Mouse (Mus musculus) testis, adult 2 months (tissue): ENCODE data around the gene Hes5. TPM values are rescaled to one million over a fixed set of nuclear protein-coding genes. Genes with fewer than 3 reads are reported as not detected.

ENCODE experiments used
- H3K27ac ChIP-seq: fragments of 200-500 bp; 2 replicates; pipeline ENCODE4 v1.5.1; 2012; ENCODE audit warnings: low read depth, low read length; ENCODE audit not compliant: control insufficient read depth, insufficient read depth
- H3K27me3 ChIP-seq: fragments of 200-500 bp; 2 replicates; pipeline ENCODE4 v1.6.1; 2012; ENCODE audit warnings: mild to moderate bottlenecking, low read length, moderate library complexity; ENCODE audit not compliant: control insufficient read depth, insufficient read depth
- H3K36me3 ChIP-seq: fragments of 200-500 bp; 2 replicates; pipeline ENCODE4 v1.6.1; 2012; ENCODE audit warnings: mild to moderate bottlenecking, low read length; ENCODE audit not compliant: control insufficient read depth, insufficient read depth
- H3K4me1 ChIP-seq: fragments of 200-500 bp; 2 replicates; pipeline ENCODE4 v1.6.1; 2012; ENCODE audit warnings: low read length; ENCODE audit not compliant: control insufficient read depth, insufficient read depth
- H3K4me3 ChIP-seq: fragments of 200-500 bp; 2 replicates; pipeline ENCODE4 v1.5.1; 2012; ENCODE audit warnings: low read depth, mild to moderate bottlenecking, low read length, moderate library complexity, mixed read lengths; ENCODE audit not compliant: control insufficient read depth
- CTCF ChIP-seq: fragments of 200-500 bp; IDR thresholded peaks from 2 replicates; pipeline ENCODE4 v1.5.1; 2012; ENCODE audit warnings: low read depth, mild to moderate bottlenecking, inconsistent platforms, low read length, moderate library complexity; ENCODE audit not compliant: control insufficient read depth, insufficient read depth, insufficient replicate concordance
- POLR2A ChIP-seq: fragments of 200-500 bp; IDR thresholded peaks from 2 replicates; pipeline ENCODE4 v1.6.1; 2012; ENCODE audit warnings: low read depth, mild to moderate bottlenecking, inconsistent platforms, low read length, moderate library complexity; ENCODE audit not compliant: control insufficient read depth
- polyA plus RNA-seq: library from polyadenylated mRNA; depleted of rRNA; stranded (reverse); fragments of >200 nt; gene quantifications from 2 replicates; pipeline ENCODE4 v1.2.3, GENCODE M21; 2012; rRNA removed

The Hes5 gene
- polyA plus RNA-seq, 1 experiment = 0.57 TPM

GRCm38 (mm10) chr4:155008075-155008474, 47.4 kb downstream of the Hes5 start:
- Histone ChIP-seq H3K27ac (no peak overlapping the region), H3K4me3 (no peak overlapping the region), H3K27me3 (no peaks in the 10 kb centered on the region), H3K36me3 (no peaks in the 10 kb centered on the region), H3K4me1 (no peaks in the 10 kb centered on the region)
- TF ChIP-seq CTCF (no peak), POLR2A (no peak)

DNA sequence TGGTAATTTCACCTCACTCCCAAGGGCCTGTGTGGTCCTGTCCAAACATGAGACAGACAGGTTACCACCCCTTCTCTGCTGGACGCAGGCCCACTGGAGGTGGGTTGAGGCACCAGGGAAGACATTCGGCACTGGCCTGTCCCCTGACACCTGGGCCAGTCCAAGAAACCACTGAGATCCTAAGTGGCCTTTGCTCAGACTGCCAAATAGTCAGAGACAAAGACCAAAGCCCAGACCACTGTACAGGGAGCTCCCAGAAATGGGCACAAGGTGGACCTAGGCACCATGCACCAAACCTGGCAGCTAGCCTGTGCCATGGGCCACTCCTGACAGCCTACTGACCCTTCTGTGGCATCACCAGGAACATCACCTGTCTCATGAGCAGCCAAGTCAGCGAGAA, 48.5 kb downstream of the Hes5 start:
- H3K36me3 ChIP-seq = no peaks in the 10 kb centered on the region
- H3K4me1 ChIP-seq = no peaks in the 10 kb centered on the region
- no peak overlapping the region for H3K27ac ChIP-seq
- no peaks in the 10 kb centered on the region for H3K27me3 ChIP-seq
- H3K4me3 ChIP-seq = no peak overlapping the region
- TF ChIP-seq CTCF (no peak), POLR2A (no peak)

- H3K4me1 ChIP-seq = no peaks in the 10 kb centered on the region
Measured at GRCm38 (mm10) chr4:155010870-155011269, 50.1 kb downstream of the Hes5 start.

DNA sequence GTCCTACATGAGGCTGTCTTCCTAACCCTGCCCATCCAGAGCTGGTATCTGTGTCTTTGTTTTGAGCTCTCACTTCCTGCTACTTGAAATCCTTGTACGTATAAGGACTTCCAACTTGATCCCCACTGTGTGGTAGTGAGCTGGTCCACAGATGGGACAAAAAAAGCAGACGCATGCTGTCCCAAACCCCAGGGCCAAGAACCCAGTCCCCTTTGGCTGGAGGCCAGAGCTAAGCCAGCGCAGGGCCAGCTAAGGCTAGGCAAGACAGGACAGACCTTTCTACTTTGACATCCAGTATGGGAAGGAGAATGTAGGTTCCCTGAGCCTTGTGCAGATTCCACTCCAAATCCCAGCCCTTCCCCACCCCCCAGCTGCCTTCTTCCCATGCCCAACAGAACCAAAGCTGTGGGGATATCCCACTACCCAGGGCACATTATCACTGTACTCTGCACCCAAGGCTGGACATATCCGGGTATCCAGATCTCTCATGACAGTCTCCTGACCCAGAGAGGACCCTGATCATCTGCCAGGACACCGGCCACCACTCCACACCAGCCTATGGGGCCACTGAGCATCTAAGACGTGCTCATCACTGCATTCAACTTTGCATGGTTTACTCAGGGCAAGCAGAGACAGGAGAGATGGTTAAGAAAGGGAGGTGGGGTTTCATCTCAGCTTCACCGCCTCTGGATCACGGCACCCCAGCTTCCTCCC, 50.7 kb downstream of the Hes5 start:
- H3K27me3 ChIP-seq = no peaks in the 10 kb centered on the region
- no peak overlapping the region for H3K27ac ChIP-seq
- H3K36me3 ChIP-seq = no peaks in the 10 kb centered on the region
- no peak overlapping the region for H3K4me3 ChIP-seq
- no peaks in the 10 kb centered on the region for H3K4me1 ChIP-seq
- TF ChIP-seq CTCF = no peak

More at GRCm38 (mm10) chr4:155010870-155011269, 50.1 kb downstream of the Hes5 start:
- TF ChIP-seq POLR2A (no peak), CTCF (no peak)
- H3K27me3 ChIP-seq = no peaks in the 10 kb centered on the region
- no peak overlapping the region for H3K4me3 ChIP-seq
- no peaks in the 10 kb centered on the region for H3K36me3 ChIP-seq
- no peak overlapping the region for H3K27ac ChIP-seq

Other genes starting within 250 kb of the Hes5 start
- 19.9 and 27.8 TPM in 2 replicates for gene Ttc34, start 123.5 kb upstream of the Hes5 start, polyA plus RNA-seq
- gene Mmel1, start 91.3 kb upstream of the Hes5 start, polyA plus RNA-seq = 111 and 124 TPM in 2 replicates
- gene Fam213b, start 61.8 kb upstream of the Hes5 start, polyA plus RNA-seq = 1.6 and 1.7 TPM in 2 replicates
- 0.70 and 1.0 TPM in 2 replicates for gene Tnfrsf14, start 32.4 kb upstream of the Hes5 start, polyA plus RNA-seq
- gene Pank4, start 3.2 kb downstream of the Hes5 start, polyA plus RNA-seq = 16.7 TPM in 2 replicates
- gene Plch2, start 95.9 kb downstream of the Hes5 start, polyA plus RNA-seq = 1.9 and 3.4 TPM in 2 replicates
- gene Pex10, start 106.1 kb downstream of the Hes5 start, polyA plus RNA-seq = 3.1 and 3.5 TPM in 2 replicates
- gene Rer1, start 125.5 kb downstream of the Hes5 start, polyA plus RNA-seq = 59.5 and 64.6 TPM in 2 replicates
- gene Morn1, start 125.7 kb downstream of the Hes5 start, polyA plus RNA-seq = 44.0 and 47.5 TPM in 2 replicates